Comparison of ENCODE assay signal across 20 mouse cellular contexts in the genomic region with DNA sequence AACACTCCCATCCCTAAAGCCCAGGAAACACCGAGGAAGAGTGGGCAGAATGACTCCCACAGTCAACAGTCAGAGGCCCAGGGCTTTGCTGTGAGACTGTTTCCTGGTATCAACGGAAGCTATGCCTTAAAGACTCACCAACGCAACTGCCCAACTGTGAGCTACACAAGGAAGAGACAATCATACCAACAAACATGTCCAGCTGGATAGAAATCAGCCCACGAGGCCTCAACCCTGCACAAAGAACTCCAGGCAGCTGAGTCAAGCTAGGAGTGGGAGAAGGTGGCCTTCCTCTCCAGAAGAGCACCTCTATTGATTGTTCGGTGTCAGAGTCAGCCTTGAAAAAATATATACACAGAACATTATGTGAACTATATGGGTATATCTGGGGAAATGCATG. TPM values are rescaled to one million over a fixed set of nuclear protein-coding genes. Genes with fewer than 3 reads are reported as not detected.
A peak's percentile ranks its signal among the peaks of the same experiment; 100 is the strongest.
DNase-seq lines count a peak whose midpoint lies in the region; ATAC-seq lines count a peak whose summit lies in the region.
"Had no signal": no experiment of that assay in that cellular context is flagged by ENCODE, and none has a peak within 500 bp of the region (broad histone marks: within the 10 kb centered on the region; RNA-seq: fewer than 3 reads in every experiment).

No protein-coding gene starts in this region.

- peak; percentile 56 for DNase-seq in heart, adult 11 months
- no peak for DNase-seq in heart, postnatal 14 days
- DNase-seq in midbrain, embryonic 11.5 days (ENCODE audit: low spot score, missing footprints), result peak; percentile 64
- DNase-seq in midbrain, embryonic 14.5 days, result no peak
- peak; percentile 16 for DNase-seq in fat pad, adult 2 months (ENCODE audit: extremely low read depth, low read depth, low spot score)
- no peak for DNase-seq in left cerebral cortex, adult 9 months (ENCODE audit: low spot score in 2 of 2)
- DNase-seq: adrenal gland, adult 2 months; adrenal gland, adult 8-10 months; adrenal gland, postnatal 10 days; adrenal gland, postnatal 14 days; adrenal gland, postnatal 25 days; adrenal gland, postnatal 36 days; B cell, adult 2 months; cerebellum, adult 11 months; cerebellum, adult 11-12 months; cerebellum, adult 18-20 months had no signal

- no peak for ATAC-seq in midbrain, embryonic 11.5 days (ENCODE audit: low FRiP score)
- ATAC-seq in midbrain, embryonic 14.5 days (ENCODE audit: low FRiP score, low TSS enrichment), result no peak
- ATAC-seq: activated CD4-positive, CD25-positive, alpha-beta regulatory T cell, adult 4 months; CD4-positive, CD25-positive, alpha-beta regulatory T cell, adult 4 months; Patski had no signal

- intact Hi-C loops in heart, postnatal 14 days (cut with DNase I), result no loop called here

- no peaks in the 10 kb centered on the region for H3K4me1 ChIP-seq in midbrain, embryonic 11.5 days (ENCODE audit: control insufficient read depth, insufficient read depth, low read length)
- no peaks in the 10 kb centered on the region for H3K4me1 ChIP-seq in midbrain, embryonic 14.5 days (ENCODE audit: control insufficient read depth, insufficient read depth, low read length)

- H3K4me3 ChIP-seq in midbrain, embryonic 11.5 days (ENCODE audit: low read depth, low read length), result no peak overlapping the region
- no peak overlapping the region for H3K4me3 ChIP-seq in midbrain, embryonic 14.5 days (replicated peaks; ENCODE audit: low read depth, low read length)

- no peaks in the 10 kb centered on the region for H3K27me3 ChIP-seq in midbrain, embryonic 11.5 days (ENCODE audit: control insufficient read depth, insufficient read depth, low read length)
- H3K27me3 ChIP-seq in midbrain, embryonic 14.5 days (ENCODE audit: control insufficient read depth, insufficient read depth, low read length), result no peaks in the 10 kb centered on the region
- H3K27me3 ChIP-seq: CH12.LX, Patski had no signal

- H3K36me3 ChIP-seq in midbrain, embryonic 11.5 days (ENCODE audit: control insufficient read depth, insufficient read depth, low read length), result no peaks in the 10 kb centered on the region
- H3K36me3 ChIP-seq in midbrain, embryonic 14.5 days (ENCODE audit: control insufficient read depth, insufficient read depth, low read length), result peaks cover 24% of the 10 kb centered on the region

- H3K9me3 ChIP-seq in midbrain, embryonic 11.5 days (ENCODE audit: control insufficient read depth, low read length), result no peaks in the 10 kb centered on the region
- H3K9me3 ChIP-seq in midbrain, embryonic 14.5 days (ENCODE audit: control insufficient read depth, low read length), result no peaks in the 10 kb centered on the region

- no peak overlapping the region for H3K27ac ChIP-seq in midbrain, embryonic 11.5 days (ENCODE audit: low read depth, low read length)
- H3K27ac ChIP-seq in midbrain, embryonic 14.5 days (replicated peaks; ENCODE audit: low read depth, low read length), result no peak overlapping the region

- H3K4me2 ChIP-seq in midbrain, embryonic 11.5 days, result no peak overlapping the region
- no peak overlapping the region for H3K4me2 ChIP-seq in midbrain, embryonic 14.5 days (ENCODE audit: low read length)

- no peak overlapping the region for H3K9ac ChIP-seq in midbrain, embryonic 11.5 days (ENCODE audit: low read length)
- no peak overlapping the region for H3K9ac ChIP-seq in midbrain, embryonic 14.5 days (replicated peaks; ENCODE audit: low read length)

- WGBS in midbrain, embryonic 11.5 days, result 86% methylated on average over 5 of the region's 5 CpGs
- 86% methylated on average over 5 of the region's 5 CpGs for WGBS in midbrain, embryonic 14.5 days

RNA-seq across cellular contexts. Expression of gene Ankrd12, which starts 44.9 kb away (rescaled TPM):
- total RNA-seq in heart, postnatal 14 days (2021), result 10 to 100 TPM; 15.2 to 15.7 TPM
- polyA plus RNA-seq in midbrain, embryonic 11.5 days (2014; fragmentation: Nextera tagmentation; extraction: Ambion mirVana), result 32.7 and 36.3 TPM in 2 replicates
- polyA plus RNA-seq in midbrain, embryonic 14.5 days (2014; fragmentation: Nextera tagmentation; extraction: Ambion mirVana), result 152 and 168 TPM in 2 replicates

Comparison
In these comparisons a context has a peak if more than half of its experiments do, and no peak if none do; other contexts are left out.
1. DNase-seq: peak in heart, adult 11 months (single experiment), midbrain, embryonic 11.5 days (single experiment) and fat pad, adult 2 months (single experiment); none in heart, postnatal 14 days (0 of 2), midbrain, embryonic 14.5 days (single experiment) and left cerebral cortex, adult 9 months (0 of 2).